9 mouse cellular contexts compared by ENCODE assay signal in the genomic region with DNA sequence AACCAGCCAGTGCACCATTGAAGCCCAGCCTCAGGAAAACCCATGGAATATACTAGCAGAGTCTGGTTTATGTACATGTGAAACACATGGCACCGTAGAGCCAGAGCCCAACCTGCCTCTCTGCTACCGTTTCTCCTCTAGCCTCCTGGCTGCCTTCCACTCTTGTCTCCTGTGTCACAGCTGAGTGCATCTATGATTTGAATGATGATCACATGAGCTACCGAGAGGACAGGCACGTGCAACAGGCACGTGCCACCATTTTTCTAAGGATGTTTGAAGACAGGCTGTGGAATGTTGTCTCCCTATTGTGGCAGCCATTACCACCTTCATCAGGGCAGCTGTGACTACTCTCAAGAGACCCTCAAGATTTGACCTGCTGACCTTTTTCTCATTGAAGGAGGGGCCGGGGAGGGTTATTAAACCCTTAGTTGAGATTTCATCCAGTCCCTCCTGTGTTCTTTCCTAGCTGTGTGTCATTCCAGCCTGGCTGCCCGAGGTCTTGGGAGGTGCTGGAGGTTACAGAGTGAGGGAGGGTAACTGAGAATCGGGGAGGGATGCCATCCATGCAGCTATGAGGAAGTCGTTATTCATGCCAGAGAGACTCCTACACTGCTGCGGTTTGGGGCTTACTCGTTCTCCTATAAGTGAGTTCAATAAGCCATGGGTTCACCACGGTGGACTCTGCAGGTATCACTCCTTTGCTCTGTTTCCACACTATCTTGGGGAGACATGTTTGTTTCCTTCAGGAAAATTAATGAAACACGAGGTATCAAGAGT.
DNase-seq lines count a peak whose midpoint lies in the region; ATAC-seq and TF ChIP-seq lines count a peak whose summit lies in the region.
"Had no signal": no experiment of that assay in that cellular context is flagged by ENCODE, and none has a peak within 500 bp of the region (broad histone marks: within the 10 kb centered on the region; RNA-seq: fewer than 3 reads in every experiment).

No protein-coding gene starts in this region.

- no peak overlapping the region for H3K9ac ChIP-seq in heart, embryonic 11.5 days (ENCODE audit: low read depth, low read length)
- no peak overlapping the region for H3K9ac ChIP-seq in stomach, embryonic 16.5 days (ENCODE audit: low read length)
- no peak overlapping the region for H3K9ac ChIP-seq in stomach, postnatal 0 days (ENCODE audit: low read length)
- no peak overlapping the region for H3K9ac ChIP-seq in kidney, embryonic 16.5 days (replicated peaks; ENCODE audit: low read length)
- no peak overlapping the region for H3K9ac ChIP-seq in midbrain, embryonic 11.5 days (ENCODE audit: low read length)

- peaks cover 57% of the 10 kb centered on the region for H3K4me1 ChIP-seq in heart, embryonic 11.5 days (ENCODE audit: control insufficient read depth, insufficient read depth, low read length)
- peaks cover 31% of the 10 kb centered on the region for H3K4me1 ChIP-seq in stomach, embryonic 16.5 days (ENCODE audit: control insufficient read depth, insufficient read depth, low read length)
- no peaks in the 10 kb centered on the region for H3K4me1 ChIP-seq in stomach, postnatal 0 days (replicated peaks; ENCODE audit: control insufficient read depth, insufficient read depth)
- peaks cover 33% of the 10 kb centered on the region for H3K4me1 ChIP-seq in kidney, embryonic 16.5 days (ENCODE audit: insufficient read depth, low read length)
- H3K4me1 ChIP-seq in midbrain, embryonic 11.5 days (ENCODE audit: control insufficient read depth, insufficient read depth, low read length) = peaks cover 3% of the 10 kb centered on the region; the same call in 1 of the 2 replicates

- H3K4me3 ChIP-seq in heart, embryonic 11.5 days (ENCODE audit: low read depth, low read length) = no peak overlapping the region
- H3K4me3 ChIP-seq in stomach, embryonic 16.5 days (replicated peaks; ENCODE audit: low read length) = no peak overlapping the region
- H3K4me3 ChIP-seq in stomach, postnatal 0 days (ENCODE audit: low read depth, low read length) = no peak overlapping the region
- H3K4me3 ChIP-seq in kidney, embryonic 16.5 days (ENCODE audit: low read length) = no peak overlapping the region
- no peak overlapping the region for H3K4me3 ChIP-seq in midbrain, embryonic 11.5 days (ENCODE audit: low read depth, low read length)
- H3K4me3 ChIP-seq: erythroblast, embryonic 14.5 days had no signal

- 62% methylated on average over 13 of the region's 13 CpGs for WGBS in heart, embryonic 11.5 days (ENCODE audit: insufficient replicate concordance)
- WGBS in stomach, embryonic 16.5 days = 49% methylated on average over 13 of the region's 13 CpGs
- 52% methylated on average over 13 of the region's 13 CpGs for WGBS in stomach, postnatal 0 days
- 15% methylated on average over 13 of the region's 13 CpGs for WGBS in kidney, embryonic 16.5 days
- 81% methylated on average over 13 of the region's 13 CpGs for WGBS in midbrain, embryonic 11.5 days

- H3K36me3 ChIP-seq in heart, embryonic 11.5 days (ENCODE audit: control insufficient read depth, insufficient read depth, low read length) = no peaks in the 10 kb centered on the region
- H3K36me3 ChIP-seq in stomach, embryonic 16.5 days (ENCODE audit: control insufficient read depth, insufficient read depth, low read length) = no peaks in the 10 kb centered on the region
- no peaks in the 10 kb centered on the region for H3K36me3 ChIP-seq in stomach, postnatal 0 days (ENCODE audit: control insufficient read depth, insufficient read depth, low read length)
- H3K36me3 ChIP-seq in kidney, embryonic 16.5 days (ENCODE audit: insufficient read depth, low read length) = no peaks in the 10 kb centered on the region
- H3K36me3 ChIP-seq in midbrain, embryonic 11.5 days (ENCODE audit: control insufficient read depth, insufficient read depth, low read length) = no peaks in the 10 kb centered on the region

- no peak for ATAC-seq in heart, embryonic 11.5 days (replicated peaks; ENCODE audit: insufficient number of reproducible peaks, low FRiP score, low TSS enrichment)
- ATAC-seq in stomach, embryonic 16.5 days (ENCODE audit: insufficient read depth, low FRiP score) = no peak
- no peak for ATAC-seq in stomach, postnatal 0 days (ENCODE audit: low FRiP score, low TSS enrichment)
- peak; percentile 28 for ATAC-seq in kidney, embryonic 16.5 days (ENCODE audit: low FRiP score, low TSS enrichment)
- ATAC-seq in midbrain, embryonic 11.5 days (ENCODE audit: low FRiP score) = no peak

- H3K27me3 ChIP-seq in heart, embryonic 11.5 days (ENCODE audit: control insufficient read depth, insufficient read depth, low read length) = no peaks in the 10 kb centered on the region
- H3K27me3 ChIP-seq in stomach, embryonic 16.5 days (ENCODE audit: control insufficient read depth, insufficient read depth, low read length) = no peaks in the 10 kb centered on the region
- H3K27me3 ChIP-seq in stomach, postnatal 0 days (ENCODE audit: control insufficient read depth, insufficient read depth, low read length) = no peaks in the 10 kb centered on the region
- H3K27me3 ChIP-seq in kidney, embryonic 16.5 days (ENCODE audit: insufficient read depth, low read length) = no peaks in the 10 kb centered on the region
- H3K27me3 ChIP-seq in midbrain, embryonic 11.5 days (ENCODE audit: control insufficient read depth, insufficient read depth, low read length) = no peaks in the 10 kb centered on the region

- peak overlapping the region; percentile 81 for H3K27ac ChIP-seq in heart, embryonic 11.5 days (ENCODE audit: low read depth, low read length)
- H3K27ac ChIP-seq in stomach, embryonic 16.5 days (ENCODE audit: low read length) = 0 out of 2 replicates have a peak overlapping the region, but pooled peaks have one; percentile 31
- no peak overlapping the region for H3K27ac ChIP-seq in stomach, postnatal 0 days (replicated peaks)
- peak overlapping the region; percentile 56; the same call in 1 of the 2 replicates for H3K27ac ChIP-seq in kidney, embryonic 16.5 days (ENCODE audit: low read length)
- H3K27ac ChIP-seq in midbrain, embryonic 11.5 days (ENCODE audit: low read depth, low read length) = no peak overlapping the region

- TF ChIP-seq CTCF in stomach, postnatal 0 days (IDR thresholded peaks at IDR 0.05; ENCODE audit: low read depth) = no peak

- no peak for TF ChIP-seq EP300 in stomach, postnatal 0 days (optimal IDR thresholded peaks at IDR 0.05)

- DNase-seq in heart, postnatal 36 days = no peak
- no peak for DNase-seq in stomach, postnatal 0 days (ENCODE audit: low spot score)
- no peak for DNase-seq in cerebellum, postnatal 36 days
- DNase-seq in embryo, embryonic 11 days = no peak
- no peak for DNase-seq in midbrain, embryonic 11.5 days (ENCODE audit: low spot score, missing footprints)

- intact Hi-C loops in heart, postnatal 36 days (cut with DNase I) = loop anchor here (5.0 kb wide), 1 partner anchor 96 kb away; no protein-coding TSS in a partner anchor

- no peak overlapping the region for H3K4me2 ChIP-seq in heart, embryonic 11.5 days
- H3K4me2 ChIP-seq in stomach, embryonic 16.5 days (ENCODE audit: low read depth, low read length) = no peak overlapping the region
- no peak overlapping the region for H3K4me2 ChIP-seq in stomach, postnatal 0 days (replicated peaks; ENCODE audit: low read depth)
- H3K4me2 ChIP-seq in kidney, embryonic 16.5 days (replicated peaks; ENCODE audit: low read depth, low read length) = no peak overlapping the region
- no peak overlapping the region for H3K4me2 ChIP-seq in midbrain, embryonic 11.5 days

- no peaks in the 10 kb centered on the region for H3K9me3 ChIP-seq in heart, embryonic 11.5 days (replicated peaks; ENCODE audit: control insufficient read depth, low read length)
- no peaks in the 10 kb centered on the region for H3K9me3 ChIP-seq in stomach, embryonic 16.5 days (replicated peaks; ENCODE audit: control insufficient read depth, low read length)
- no peaks in the 10 kb centered on the region for H3K9me3 ChIP-seq in stomach, postnatal 0 days (ENCODE audit: control insufficient read depth, low read length)
- no peaks in the 10 kb centered on the region for H3K9me3 ChIP-seq in kidney, embryonic 16.5 days (ENCODE audit: low read length)
- no peaks in the 10 kb centered on the region for H3K9me3 ChIP-seq in midbrain, embryonic 11.5 days (ENCODE audit: control insufficient read depth, low read length)

Comparison
In these comparisons a context has a peak if more than half of its experiments do, and no peak if none do; other contexts are left out.
1. H3K27ac ChIP-seq: peak in heart, embryonic 11.5 days (single experiment), stomach, embryonic 16.5 days (single experiment) and kidney, embryonic 16.5 days (single experiment); none in stomach, postnatal 0 days (single experiment) and midbrain, embryonic 11.5 days (single experiment).